Mouse (Mus musculus) liver, adult 2 months (tissue): ENCODE results near the gene Kctd6.

ENCODE experiments used
- CTCF ChIP-seq: fragments of 200-500 bp; IDR thresholded peaks from 2 replicates; pipeline ENCODE4 v1.5.1; 2011; ENCODE audit warnings: low read depth, low read length, control low read depth
- POLR2A ChIP-seq: fragments of 200-500 bp; IDR thresholded peaks from 2 replicates; pipeline ENCODE4 v1.6.1; 2011; ENCODE audit warnings: low read length, control low read depth; ENCODE audit not compliant: insufficient read depth; ENCODE audit errors: extremely low read depth

GRCm38 (mm10) chr14:8242388-8242920, 28.5 kb downstream of the Kctd6 start:
- no peak for TF ChIP-seq POLR2A
- peak; percentile 82 for TF ChIP-seq CTCF
